Mouse (Mus musculus) ES-E14 (cell line): Measurements from ENCODE around the gene Trim17. TPM values are rescaled to one million over a fixed set of nuclear protein-coding genes. Genes with fewer than 3 reads are reported as not detected.
A peak's percentile ranks its signal among the peaks of the same experiment; 100 is the strongest.

ENCODE experiments used
- DNase-seq: peaks from one replicate; pipeline ENCODE4 v3.0.0-alpha.2; 2013; ENCODE audit warnings: low read depth, low spot score
- H3K27ac ChIP-seq: 2 replicates; pipeline ENCODE4 v1.5.1; 2012; ENCODE audit warnings: low read depth, mild to moderate bottlenecking, low read length, moderate library complexity, mixed read lengths; ENCODE audit not compliant: poor library complexity, insufficient read depth, severe bottlenecking
- H3K36me3 ChIP-seq: 2 replicates; pipeline ENCODE4 v1.6.1; 2012; ENCODE audit warnings: mild to moderate bottlenecking, low read length, moderate library complexity, mixed read lengths; ENCODE audit not compliant: control insufficient read depth, poor library complexity, insufficient read depth, severe bottlenecking
- H3K4me1 ChIP-seq, 2 experiments: fragments of 150-350 bp in 1 of 2; sonication (generic) in 1 of 2; 2 replicates each; pipeline ENCODE4 v1.6.1; 2012; ENCODE audit warnings: low read length in 2 of 2, mild to moderate bottlenecking in 1 of 2, mixed read lengths in 1 of 2; ENCODE audit not compliant: control insufficient read depth in 2 of 2, insufficient read depth in 2 of 2, poor library complexity in 1 of 2
- H3K4me3 ChIP-seq, 2 experiments: fragments of 150-350 bp in 1 of 2; sonication (generic) in 1 of 2; 2 replicates each; pipeline ENCODE4 v1.5.1; 2012; ENCODE audit warnings: low read length in 2 of 2, low read depth in 1 of 2, mild to moderate bottlenecking in 1 of 2, mixed read lengths in 1 of 2; ENCODE audit not compliant: insufficient read depth in 1 of 2, poor library complexity in 1 of 2, severe bottlenecking in 1 of 2
- H3K9ac ChIP-seq: 2 replicates; pipeline ENCODE4 v1.6.1; 2012; ENCODE audit warnings: low read depth, mild to moderate bottlenecking, low read length, mixed read lengths; ENCODE audit not compliant: poor library complexity, insufficient read depth, severe bottlenecking
- H3K9me3 ChIP-seq: fragments of 150-350 bp; sonication (generic); 2 replicates; pipeline ENCODE4 v1.6.1; 2012; ENCODE audit warnings: low read depth, mild to moderate bottlenecking, low read length; ENCODE audit not compliant: control insufficient read depth, insufficient read depth
- CHD2 ChIP-seq: IDR thresholded peaks from 2 replicates; pipeline ENCODE4 v1.6.1; 2014; ENCODE audit warnings: mild to moderate bottlenecking, low read depth, low read length, inconsistent platforms
- HCFC1 ChIP-seq: IDR thresholded peaks from 2 replicates; pipeline ENCODE4 v1.6.1; 2012; ENCODE audit warnings: low read length, inconsistent platforms, borderline replicate concordance; ENCODE audit not compliant: insufficient read depth
- MAFK ChIP-seq: IDR thresholded peaks from 2 replicates; pipeline ENCODE4 v1.6.1; 2014; ENCODE audit warnings: mild to moderate bottlenecking, low read depth, low read length, inconsistent platforms; ENCODE audit not compliant: insufficient read depth
- ZC3H11A ChIP-seq: IDR thresholded peaks from 2 replicates; pipeline ENCODE4 v1.6.1; 2012; ENCODE audit warnings: low read depth, mild to moderate bottlenecking, inconsistent platforms, low read length, borderline replicate concordance
- ZNF384 ChIP-seq: IDR thresholded peaks from 2 replicates; pipeline ENCODE4 v1.6.1; 2012; ENCODE audit warnings: low read depth, low read length, inconsistent platforms
- in situ Hi-C, 2 experiments: fragments of 600-800 bp; cut with MboI; formaldehyde crosslinking; loops; one replicate each; pipeline ENCODE4 v1.15.1; 2025; ENCODE audit warnings: low sequenced_read_pairs in 2 of 2, inconsistent platforms in 1 of 2; ENCODE audit not compliant: unreplicated experiment in 2 of 2
- total RNA-seq: library from RNA; depleted of rRNA; stranded (reverse); fragments of 300-350 nt; gene quantifications from 2 replicates; pipeline ENCODE4 v1.2.3, GENCODE M21; 2012; rRNA removed

The Trim17 gene
- 0.40 and 0.74 TPM in 2 replicates for total RNA-seq

- no peak for TF ChIP-seq ZC3H11A
- TF ChIP-seq CHD2, result peak; percentile 82
- TF ChIP-seq MAFK, result no peak
- peak; percentile 32; the same call in 1 of the 2 replicates for TF ChIP-seq HCFC1
- H3K36me3 ChIP-seq, result peaks cover 5% of the 10 kb centered on the region; the same call in 1 of the 2 replicates
- H3K9me3 ChIP-seq, result no peaks in the 10 kb centered on the region
- peak within 1 kb of the TSS; percentile 94 for H3K9ac ChIP-seq
- H3K27ac ChIP-seq, result peak within 1 kb of the TSS; percentile 92
- in situ Hi-C loops, result no loop called here
- DNase-seq, result peak; percentile 95
- H3K4me1 ChIP-seq, result peaks cover 0 to 3% of the 10 kb centered on the region in 2 experiments; a peak in 1 of 4 replicates
- peak within 1 kb of the TSS; percentile 65 to 94 for H3K4me3 ChIP-seq
These were observed at the start of gene Trim17, which contains the start of gene Hist3h2a for GRCm38 (mm10) chr11:58954420-58955142. TSS of gene Trim17 (plus strand) at chr11:58954685. TSS of gene Hist3h2a (plus strand) at chr11:58954685.

- Histone ChIP-seq H3K36me3 (peaks cover 8% of the 10 kb centered on the region; the same call in 1 of the 2 replicates), H3K27ac (no peak overlapping the region), H3K9ac (no peak overlapping the region), H3K4me1 (peaks cover 0 to 4% of the 10 kb centered on the region in 2 experiments; a peak in 1 of 4 replicates), H3K9me3 (no peaks in the 10 kb centered on the region), H3K4me3 (peak overlapping the region in 1 of 2 experiments; percentile 87; a peak in 2 of 4 replicates)
- TF ChIP-seq ZNF384 (peak; percentile 98), CHD2 (no peak)
- in situ Hi-C loops, result no loop called here
- DNase-seq, result peak; percentile 57
These were observed 49.6 kb upstream of the Trim17 start for GRCm38 (mm10) chr11:58904838-58905237.

GRCm38 (mm10) chr11:58913776-58914175 lies 40.7 kb upstream of the Trim17 start:
- no peak for DNase-seq
- in situ Hi-C loops, result no loop called here
- Histone ChIP-seq H3K4me3 (no peak overlapping the region), H3K9me3 (no peaks in the 10 kb centered on the region), H3K27ac (no peak overlapping the region), H3K4me1 (no peaks in the 10 kb centered on the region), H3K9ac (no peak overlapping the region), H3K36me3 (no peaks in the 10 kb centered on the region)
- TF ChIP-seq ZC3H11A (no peak), MAFK (no peak), HCFC1 (no peak), CHD2 (no peak), ZNF384 (no peak)

GRCm38 (mm10) chr11:58914461-58915028 lies 39.9 kb upstream of the Trim17 start:
- Histone ChIP-seq H3K9me3 (no peaks in the 10 kb centered on the region), H3K36me3 (no peaks in the 10 kb centered on the region), H3K27ac (no peak overlapping the region), H3K4me3 (no peak overlapping the region; a peak in 1 of 4 replicates), H3K9ac (no peak overlapping the region), H3K4me1 (no peaks in the 10 kb centered on the region)
- TF ChIP-seq ZC3H11A (no peak), MAFK (no peak), ZNF384 (no peak), HCFC1 (no peak), CHD2 (no peak)
- no peak for DNase-seq
- in situ Hi-C loops, result no loop called here
